Mouse (Mus musculus) left cerebral cortex, postnatal 14 days (tissue): ENCODE measurements around the gene Pds5b. TPM values are rescaled to one million over a fixed set of nuclear protein-coding genes. Genes with fewer than 3 reads are reported as not detected.
A peak's percentile ranks its signal among the peaks of the same experiment; 100 is the strongest.
"Not testable (repeated sequence)": the region's sequence is repeated elsewhere in the genome, so short reads cannot be mapped to it uniquely, and the experiment has no call there.

Source experiments
- DNase-seq, 2 experiments: peaks; one replicate each; pipeline ENCODE4 v3.0.0; 2021 to 2022; ENCODE audit warnings: low spot score in 2 of 2, mixed read lengths in 1 of 2
- intact Hi-C: fragments of 180-260 bp; cut with DNase I; formaldehyde crosslinking; loops from one replicate; pipeline ENCODE4 v1.15.1; 2025
- long read RNA-seq, 2 experiments: library from polyadenylated mRNA; stranded (forward); transcript quantifications; one replicate each; pipeline ENCODE4 v2.0.0; 2021
- total RNA-seq, 2 experiments: library from RNA; stranded (reverse); gene quantifications; 2 replicates each; pipeline ENCODE4 v1.2.3; 2021

Pds5b gene
- 10 to 100 TPM; 69.6 to 73.1 TPM for total RNA-seq
- long read RNA-seq, experiment 1, full-length matches to known transcripts, result 3 of 15 reads
- long read RNA-seq, experiment 1, partial matches to known transcripts, result 11 of 15 reads
- long read RNA-seq, experiment 1, other reads (novel, unspliced or antisense), result 1 of 15 reads
- long read RNA-seq, experiment 2, full-length matches to known transcripts, result 6 of 15 reads
- long read RNA-seq, experiment 2, partial matches to known transcripts, result 8 of 15 reads
- long read RNA-seq, experiment 2, other reads (novel, unspliced or antisense), result 1 of 15 reads

- intact Hi-C loops, result loop anchor here (2.0 to 10.0 kb wide), 4 partner anchors 382 to 1014 kb away; no protein-coding TSS in a partner anchor
These were observed at the start of gene Pds5b for GRCm38 (mm10) chr5:150673153-150673835. Gene Pds5b, plus strand, starts transcription at chr5:150673739.

DNA sequence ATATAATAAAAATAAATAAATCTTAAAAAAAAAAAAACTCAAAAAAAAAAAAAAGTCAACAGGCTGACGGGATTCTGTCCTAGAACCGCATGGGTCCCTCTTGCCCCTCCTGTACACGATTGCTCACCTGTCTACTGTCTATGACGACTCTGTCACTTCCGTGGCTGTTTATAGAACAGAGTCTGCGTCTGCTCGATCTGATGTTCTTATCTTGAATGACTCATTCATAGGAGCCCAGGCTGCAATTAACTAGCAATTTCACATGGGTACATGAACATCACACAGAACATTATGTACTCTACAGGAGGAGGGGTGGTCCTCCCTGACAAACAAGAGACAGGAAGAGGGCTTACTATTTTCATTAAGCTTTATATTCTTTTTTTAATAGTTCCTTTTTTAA lies 48.0 kb upstream of the Pds5b start:
- no peak for DNase-seq

More at GRCm38 (mm10) chr5:150673153-150673835, at the start of gene Pds5b:
- DNase-seq, result peak; percentile 94 to 95

DNA sequence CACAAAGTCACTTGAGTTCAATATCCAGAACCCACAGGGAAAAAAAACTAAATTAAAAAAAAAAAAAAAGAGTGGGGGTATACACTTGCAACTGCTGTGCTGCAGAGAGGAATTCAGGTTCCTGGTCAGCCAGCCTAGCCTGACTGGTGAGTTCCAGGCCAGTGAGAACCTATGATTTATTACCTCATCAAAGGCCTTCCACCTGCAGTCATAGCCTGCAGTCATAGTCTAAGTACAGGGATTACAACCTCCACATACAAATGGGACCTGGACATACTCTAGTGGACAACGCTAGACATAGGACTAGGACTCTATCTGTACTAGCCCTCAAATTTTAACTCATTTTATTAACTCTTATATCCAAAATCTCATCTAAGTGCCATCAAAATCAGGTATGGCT lies 44.3 kb upstream of the Pds5b start:
- intact Hi-C loops, result no loop called here
- no peak for DNase-seq

More for the DNA sequence above, 48.0 kb upstream of the Pds5b start:
- intact Hi-C loops, result no loop called here

GRCm38 (mm10) chr5:150629692-150630091 lies 43.8 kb upstream of the Pds5b start:
- intact Hi-C loops, result no loop called here
- DNase-seq, result no peak

- no peak for DNase-seq
- intact Hi-C loops, result no loop called here
These were observed 32.1 kb upstream of the Pds5b start for GRCm38 (mm10) chr5:150641440-150641839.

DNA sequence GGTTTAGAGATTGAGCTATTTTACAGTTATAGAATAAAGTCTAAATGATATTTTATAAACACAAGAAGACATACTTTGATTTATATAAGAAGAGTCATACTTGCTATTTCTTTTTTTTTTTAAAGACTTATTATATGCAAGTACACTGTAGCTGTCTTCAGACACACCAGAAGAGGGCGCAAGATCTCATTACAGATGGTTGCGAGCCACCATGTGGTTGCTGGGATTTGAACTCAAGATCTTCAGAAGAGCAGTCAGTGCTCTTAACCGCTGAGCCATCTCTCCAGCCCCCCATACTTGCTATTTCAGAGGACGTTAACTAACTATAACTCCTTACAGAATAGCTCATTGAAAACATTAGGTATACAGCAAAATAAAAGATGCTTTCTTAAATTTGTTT lies 30.1 kb upstream of the Pds5b start:
- DNase-seq, intact Hi-C loops: not testable (repeated sequence)

- DNase-seq, result no peak
- intact Hi-C loops, result no loop called here
These were observed 28.6 kb upstream of the Pds5b start for GRCm38 (mm10) chr5:150644926-150645325.

DNA sequence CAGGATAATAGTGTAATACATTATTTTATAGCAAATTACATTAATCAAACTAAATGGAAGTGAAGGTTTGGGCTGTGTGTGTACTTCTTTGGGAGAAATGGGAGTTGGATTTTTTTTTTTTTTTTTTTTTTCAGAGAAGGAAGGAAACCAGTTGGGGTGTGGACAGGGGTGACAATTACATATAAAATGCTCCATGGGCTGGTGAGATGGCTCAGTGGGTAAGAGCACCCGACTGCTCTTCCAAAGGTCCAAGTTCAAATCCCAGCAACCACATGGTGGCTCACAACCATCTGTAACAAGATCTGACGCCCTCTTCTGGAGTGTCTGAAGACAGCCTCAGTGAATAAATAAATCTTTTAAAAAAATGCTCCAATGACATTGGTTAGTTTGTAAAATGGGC lies 21.0 kb upstream of the Pds5b start:
- intact Hi-C loops, result no loop called here

GRCm38 (mm10) chr5:150654548-150654947 lies 19.0 kb upstream of the Pds5b start:
- intact Hi-C loops, result no loop called here
- DNase-seq, result no peak

More for the DNA sequence above, 21.0 kb upstream of the Pds5b start:
- no peak for DNase-seq

DNA sequence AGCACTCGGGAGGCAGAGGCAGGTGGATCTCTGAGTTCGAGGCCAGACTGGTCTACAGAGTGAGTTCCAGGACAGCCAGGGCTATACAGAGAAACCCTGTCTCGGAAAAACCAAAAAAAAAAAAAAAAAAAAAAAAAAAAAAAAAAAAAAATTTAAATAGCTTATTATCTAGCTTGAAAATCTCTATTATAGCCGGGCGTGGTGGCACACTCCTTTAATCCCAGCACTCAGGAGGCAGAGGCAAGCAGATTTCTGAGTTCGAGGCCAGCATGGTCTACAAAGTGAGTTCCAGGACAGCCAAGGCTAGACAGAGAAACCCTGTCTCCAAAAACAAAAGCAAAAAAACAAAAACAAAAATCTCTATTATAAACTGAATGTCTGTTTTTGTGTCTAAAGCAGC lies 14.1 kb upstream of the Pds5b start:
- intact Hi-C loops, DNase-seq: not testable (repeated sequence)

GRCm38 (mm10) chr5:150660296-150660695 lies 13.2 kb upstream of the Pds5b start:
- intact Hi-C loops, result loop anchor here (10.0 kb wide), 1 partner anchor 215 kb away; no protein-coding TSS in a partner anchor
- DNase-seq, result not testable (repeated sequence)

- DNase-seq, result not testable (repeated sequence)
- intact Hi-C loops, result loop anchor here (2.0 to 10.0 kb wide), 2 partner anchors 141 to 219 kb away; partner anchors contain the start of gene Brca2
These were observed 9.6 kb upstream of the Pds5b start for GRCm38 (mm10) chr5:150663926-150664325.

- intact Hi-C loops, result loop anchor here (2.0 to 10.0 kb wide), 2 partner anchors 142 to 220 kb away; partner anchors contain the start of gene Brca2
- peak in 1 of 2 experiments; percentile 42 for DNase-seq
These were observed 8.8 kb upstream of the Pds5b start for GRCm38 (mm10) chr5:150664794-150665131.

GRCm38 (mm10) chr5:150665132-150665954 lies 8.2 kb upstream of the Pds5b start:
- peak; percentile 95 to 99 for DNase-seq
- intact Hi-C loops, result loop anchor here (2.0 to 10.0 kb wide), 2 partner anchors 143 to 221 kb away; partner anchors contain the start of gene Brca2

GRCm38 (mm10) chr5:150666133-150666739 lies 7.3 kb upstream of the Pds5b start, which contains the start of gene N4bp2l2:
Gene N4bp2l2, minus strand, starts transcription at chr5:150666183.
- intact Hi-C loops, result loop anchor here (10.0 kb wide), 1 partner anchor 221 kb away; no protein-coding TSS in a partner anchor

DNA sequence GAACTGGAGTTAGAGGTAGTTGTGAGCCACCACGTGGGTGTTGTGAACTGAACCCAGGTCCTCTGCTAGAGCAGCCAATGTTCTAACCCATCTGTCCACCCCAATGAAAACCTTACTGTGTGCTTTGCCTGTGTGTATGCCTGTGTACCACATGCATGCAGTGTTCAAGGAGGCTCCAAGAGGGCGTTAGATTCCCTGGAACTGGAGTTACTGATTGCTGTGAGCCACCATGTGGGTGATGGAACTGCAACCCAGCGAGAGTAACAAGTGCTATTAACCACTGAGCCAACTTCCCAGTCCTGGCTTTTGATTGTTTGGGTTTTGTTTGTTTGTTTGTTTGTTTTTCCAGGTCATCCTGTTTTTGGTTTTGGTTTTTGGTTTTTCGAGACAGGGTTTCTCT lies 4.8 kb upstream of the Pds5b start:
- intact Hi-C loops, result loop anchor here (10.0 kb wide), 1 partner anchor 224 kb away; no protein-coding TSS in a partner anchor

More at GRCm38 (mm10) chr5:150666133-150666739, 7.3 kb upstream of the Pds5b start, which contains the start of gene N4bp2l2:
- not testable (repeated sequence) for DNase-seq

GRCm38 (mm10) chr5:150672343-150672742 lies 1.2 kb upstream of the Pds5b start:
- DNase-seq, result no peak
- intact Hi-C loops, result loop anchor here (2.0 to 10.0 kb wide), 4 partner anchors 382 to 1015 kb away; no protein-coding TSS in a partner anchor

More for the DNA sequence above, 4.8 kb upstream of the Pds5b start:
- DNase-seq, result no peak

DNA sequence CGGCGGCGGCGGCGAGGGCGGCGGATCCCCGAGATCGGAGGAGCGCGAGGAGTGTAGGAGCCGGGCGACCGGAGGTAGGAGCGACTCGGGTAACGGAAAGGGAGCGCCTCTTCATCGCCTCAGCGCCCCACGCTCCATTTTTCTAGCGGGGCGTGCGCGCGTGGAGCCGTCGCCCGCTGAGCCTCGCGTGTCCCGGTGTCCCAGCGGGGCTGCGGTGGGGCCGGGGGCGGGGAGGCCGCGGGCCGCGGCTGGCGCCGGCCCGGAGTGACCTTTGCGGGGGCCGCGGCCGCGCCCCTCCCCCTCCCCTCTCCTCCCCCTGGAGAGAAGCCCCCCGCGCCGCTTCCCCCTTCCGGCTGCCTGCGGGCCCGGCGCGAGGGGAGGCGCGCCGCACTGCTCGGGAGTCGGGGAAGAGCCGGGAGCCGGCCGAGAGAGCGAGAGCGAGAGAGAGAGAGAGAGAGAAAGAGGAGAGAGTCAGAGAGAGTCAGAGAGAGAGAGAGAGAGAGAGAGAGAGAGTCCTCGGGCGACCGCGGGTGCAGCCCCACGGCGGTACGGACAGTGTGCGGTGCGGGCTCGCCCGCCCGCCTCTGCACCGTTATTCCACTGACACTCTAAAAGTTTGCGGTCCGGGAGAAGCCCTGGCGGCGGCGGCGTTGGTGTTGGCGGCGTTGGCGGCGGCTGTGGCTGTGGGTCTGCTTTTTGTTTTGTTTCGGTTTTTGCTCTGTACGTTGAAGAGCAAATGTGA lies 512 bp downstream of the Pds5b start:
- intact Hi-C loops, result loop anchor here (2.0 to 10.0 kb wide), 4 partner anchors 381 to 1013 kb away; no protein-coding TSS in a partner anchor
- DNase-seq, result peak in 1 of 2 experiments; percentile 14
